Mouse (Mus musculus) hindbrain, embryonic 14.5 days (tissue): Measurements from ENCODE around the gene Gdf15. TPM values are rescaled to one million over a fixed set of nuclear protein-coding genes. Genes with fewer than 3 reads are reported as not detected.

Source experiments
- ATAC-seq: fragments of 200-750 bp; cut with Nextera tagmentation; 2 replicates; pipeline ENCODE4 v1.8.0; 2017; ENCODE audit warnings: moderate number of reproducible peaks, mild to moderate bottlenecking, moderate TSS enrichment, moderate library complexity; ENCODE audit not compliant: low FRiP score
- DNase-seq: peaks from one replicate; pipeline ENCODE4 v3.0.0-alpha.2; 2015; ENCODE audit warnings: low spot score
- H3K27ac ChIP-seq: fragments of 300-500 bp; sonication (generic); 2 replicates; pipeline ENCODE4 v1.5.1; 2014; ENCODE audit warnings: mild to moderate bottlenecking, moderate library complexity
- H3K27me3 ChIP-seq: fragments of 300-500 bp; sonication (generic); 2 replicates; pipeline ENCODE4 v1.6.1; 2014; ENCODE audit warnings: mild to moderate bottlenecking, low read length, mixed read lengths; ENCODE audit not compliant: control insufficient read depth, insufficient read depth
- H3K36me3 ChIP-seq: fragments of 300-500 bp; sonication (generic); replicated peaks from 2 replicates; pipeline ENCODE4 v1.6.1; 2014; ENCODE audit not compliant: control insufficient read depth, insufficient read depth
- H3K4me1 ChIP-seq: fragments of 300-500 bp; sonication (generic); replicated peaks from 2 replicates; pipeline ENCODE4 v1.6.1; 2014; ENCODE audit warnings: antibody characterized with exemption, low read length, mixed read lengths; ENCODE audit not compliant: control insufficient read depth, insufficient read depth
- H3K4me2 ChIP-seq: fragments of 300-500 bp; sonication (generic); replicated peaks from 2 replicates; pipeline ENCODE4 v1.6.1; 2014; ENCODE audit warnings: mild to moderate bottlenecking, moderate library complexity
- H3K4me3 ChIP-seq: fragments of 300-500 bp; sonication (generic); replicated peaks from 2 replicates; pipeline ENCODE4 v1.5.1; 2014; ENCODE audit warnings: mild to moderate bottlenecking, low read length
- H3K9ac ChIP-seq: fragments of 300-500 bp; sonication (generic); 2 replicates; pipeline ENCODE4 v1.6.1; 2014
- H3K9me3 ChIP-seq: fragments of 300-500 bp; sonication (generic); 2 replicates; pipeline ENCODE4 v1.6.1; 2016; ENCODE audit warnings: low read length; ENCODE audit not compliant: control insufficient read depth
- WGBS: fragments of 180-500 bp; shearing (Covaris S2); extraction: QIAGEN DNeasy Blood & Tissue Kit; methylation state at CpG from one replicate; pipeline ENCODE4 v1.1.7; 2014; 5-methylcytosine and 5-hydroxymethylcytosine counted together
- polyA plus RNA-seq: library from polyadenylated mRNA; unstranded; fragments of >200 nt; fragmentation: Nextera tagmentation; extraction: Ambion mirVana; gene quantifications from 2 replicates; pipeline ENCODE4 v1.2.1, GENCODE M21; 2014

Gdf15 gene
- polyA plus RNA-seq, result 0.14 and 0.28 TPM in 2 replicates

DNA sequence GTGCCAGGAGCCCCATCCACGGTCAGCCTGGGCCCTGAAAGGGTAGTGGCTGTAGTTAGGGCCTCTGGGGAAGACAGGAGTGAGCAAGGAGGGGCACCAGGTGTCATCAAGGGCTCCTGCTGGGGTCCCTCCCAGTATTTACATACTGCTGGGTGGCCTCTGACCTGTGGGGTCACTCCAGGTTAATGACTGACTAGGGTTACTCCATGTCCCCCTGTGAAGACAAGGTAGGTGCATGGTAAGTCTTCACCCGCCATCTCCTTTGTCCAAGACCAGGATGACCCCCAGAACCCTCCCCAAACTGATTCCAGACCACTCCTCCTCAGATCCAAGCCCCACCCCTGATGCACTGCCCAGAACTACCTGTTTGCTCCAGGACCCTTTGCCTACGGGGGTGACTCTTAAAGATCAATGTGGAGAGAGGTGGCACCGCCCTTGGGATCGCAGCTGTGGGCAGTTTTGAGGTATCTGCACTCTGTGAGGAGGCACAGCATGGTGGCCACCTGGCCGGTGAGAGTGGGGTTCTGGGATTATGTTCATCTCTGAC lies at the start of gene Gdf15:
Gene Gdf15 (minus strand): TSS at position 111 of the 547 bp plus-strand sequence.
- WGBS, result 76% methylated on average over 6 of the region's 6 CpGs
- H3K9me3 ChIP-seq, result no peaks in the 10 kb centered on the region
- no peak within 1 kb of the TSS for H3K4me3 ChIP-seq
- no peaks in the 10 kb centered on the region; the same call in 1 of the 2 replicates for H3K4me1 ChIP-seq
- H3K36me3 ChIP-seq, result no peaks in the 10 kb centered on the region
- H3K4me2 ChIP-seq, result no peak within 1 kb of the TSS
- H3K27ac ChIP-seq, result no peak within 1 kb of the TSS
- H3K27me3 ChIP-seq, result peaks cover 9% of the 10 kb centered on the region
- no peak within 1 kb of the TSS for H3K9ac ChIP-seq
- no peak for DNase-seq
- no peak for ATAC-seq

DNA sequence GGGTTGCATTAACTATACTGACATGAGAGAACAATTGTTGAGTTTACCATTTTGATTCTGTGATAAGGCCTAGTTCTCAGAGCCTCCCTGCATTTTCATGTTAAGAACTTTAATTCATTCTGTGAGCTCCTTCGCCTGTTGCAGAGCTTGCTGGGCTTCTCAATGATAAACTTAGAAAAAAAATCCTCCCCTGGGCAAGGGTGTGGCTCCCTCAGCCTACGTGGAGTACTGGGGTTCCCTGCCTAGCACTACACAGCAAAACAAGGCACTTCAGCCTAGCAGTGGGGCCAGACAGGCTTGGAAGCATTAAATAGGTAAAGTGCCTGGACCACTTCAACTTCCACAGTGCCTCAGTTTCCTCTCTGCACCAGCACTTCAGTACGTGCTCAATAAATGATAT lies 49.2 kb upstream of the Gdf15 start:
- H3K27me3 ChIP-seq, result no peaks in the 10 kb centered on the region
- 89% methylated on average over 3 of the region's 3 CpGs for WGBS
- no peak overlapping the region for H3K4me3 ChIP-seq

DNA sequence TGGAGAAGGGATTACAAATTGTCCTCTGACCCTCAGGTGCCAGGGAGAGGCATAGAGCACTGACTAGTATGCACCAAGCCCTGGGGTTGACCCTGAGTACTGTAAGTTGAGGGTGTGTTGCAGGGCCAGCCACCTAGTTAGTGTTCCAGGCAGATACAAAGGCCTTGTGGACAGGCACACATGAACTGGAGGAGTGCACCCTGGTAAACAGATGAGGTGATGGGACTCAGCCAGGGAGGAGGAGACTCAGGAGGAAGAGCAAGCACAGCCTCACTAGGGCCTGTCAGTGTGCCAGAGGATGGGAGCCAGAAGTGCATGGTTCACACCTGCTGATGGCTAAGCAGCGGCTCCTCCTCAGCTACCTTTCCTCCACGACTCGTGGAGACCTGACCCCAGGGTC lies 47.8 kb upstream of the Gdf15 start:
- Histone ChIP-seq H3K4me1 (0 out of 2 replicates have a peak, but pooled peaks cover 3% of the 10 kb centered on the region), H3K9me3 (no peaks in the 10 kb centered on the region), H3K9ac (no peak overlapping the region), H3K36me3 (peaks cover 18% of the 10 kb centered on the region), H3K27ac (no peak overlapping the region), H3K4me2 (no peak overlapping the region), H3K4me3 (no peak overlapping the region), H3K27me3 (no peaks in the 10 kb centered on the region)
- ATAC-seq, result no peak
- 85% methylated on average over 3 of the region's 3 CpGs for WGBS
- no peak for DNase-seq

More for the DNA sequence above, 49.2 kb upstream of the Gdf15 start:
- Histone ChIP-seq H3K9me3 (no peaks in the 10 kb centered on the region), H3K27ac (no peak overlapping the region), H3K9ac (no peak overlapping the region), H3K4me1 (0 out of 2 replicates have a peak, but pooled peaks cover 3% of the 10 kb centered on the region), H3K36me3 (peaks cover 14% of the 10 kb centered on the region), H3K4me2 (no peak overlapping the region)
- ATAC-seq (no peak), DNase-seq (no peak)

DNA sequence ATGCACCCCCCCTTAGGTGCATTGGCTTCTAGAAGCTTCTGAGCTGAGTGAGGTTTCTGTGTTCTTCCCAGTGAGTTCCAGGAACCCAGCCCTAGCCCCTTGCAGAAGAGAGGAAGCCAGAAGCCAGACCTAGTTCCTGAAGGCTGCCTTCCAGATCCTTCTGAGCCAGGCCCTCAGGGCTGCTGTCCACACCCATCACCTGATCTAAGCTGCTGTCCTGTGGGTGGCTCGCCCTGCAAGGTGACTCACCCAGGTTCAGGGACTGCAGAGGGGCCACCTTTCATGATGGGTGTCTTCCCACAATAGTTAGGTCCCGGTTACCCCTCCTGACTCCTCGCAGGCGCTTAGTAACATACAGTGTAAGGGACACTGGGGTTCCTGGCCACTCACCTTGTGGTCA lies 47.1 kb upstream of the Gdf15 start:
- H3K27ac ChIP-seq, result no peak overlapping the region
- H3K4me3 ChIP-seq, result no peak overlapping the region
- H3K9ac ChIP-seq, result no peak overlapping the region
- H3K4me1 ChIP-seq, result peaks cover 4% of the 10 kb centered on the region; the same call in 1 of the 2 replicates
- ATAC-seq, result no peak
- no peaks in the 10 kb centered on the region for H3K27me3 ChIP-seq
- H3K36me3 ChIP-seq, result peaks cover 18% of the 10 kb centered on the region
- H3K9me3 ChIP-seq, result no peaks in the 10 kb centered on the region
- 89% methylated on average over 4 of the region's 4 CpGs for WGBS
- no peak for DNase-seq
- H3K4me2 ChIP-seq, result no peak overlapping the region

DNA sequence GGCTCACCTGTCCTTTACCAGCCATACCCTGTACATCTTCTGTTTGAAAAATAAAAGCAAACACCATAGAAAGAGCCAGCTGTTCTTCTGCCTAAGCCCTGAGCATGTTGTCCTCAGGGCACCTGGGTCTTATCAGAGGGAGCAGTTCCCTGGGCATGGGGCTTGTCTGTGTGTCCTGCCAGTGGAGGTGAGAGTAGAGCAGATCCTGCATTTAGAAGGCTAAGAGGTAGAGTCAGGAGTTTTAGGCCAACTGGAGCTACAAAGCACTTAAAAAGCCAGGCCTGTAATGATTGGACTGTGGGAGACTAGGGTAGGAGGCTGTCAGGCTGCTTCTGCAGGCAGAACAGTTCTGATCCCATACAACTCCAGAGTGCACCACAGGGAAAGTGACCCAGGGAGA lies 46.4 kb upstream of the Gdf15 start:
- peaks cover 18% of the 10 kb centered on the region for H3K36me3 ChIP-seq
- no peak overlapping the region for H3K4me2 ChIP-seq
- no peak overlapping the region for H3K4me3 ChIP-seq
- H3K27ac ChIP-seq, result no peak overlapping the region
- peaks cover 8% of the 10 kb centered on the region for H3K4me1 ChIP-seq
- DNase-seq, result no peak
- ATAC-seq, result no peak
- H3K9ac ChIP-seq, result no peak overlapping the region
- no peaks in the 10 kb centered on the region for H3K9me3 ChIP-seq
- H3K27me3 ChIP-seq, result no peaks in the 10 kb centered on the region

DNA sequence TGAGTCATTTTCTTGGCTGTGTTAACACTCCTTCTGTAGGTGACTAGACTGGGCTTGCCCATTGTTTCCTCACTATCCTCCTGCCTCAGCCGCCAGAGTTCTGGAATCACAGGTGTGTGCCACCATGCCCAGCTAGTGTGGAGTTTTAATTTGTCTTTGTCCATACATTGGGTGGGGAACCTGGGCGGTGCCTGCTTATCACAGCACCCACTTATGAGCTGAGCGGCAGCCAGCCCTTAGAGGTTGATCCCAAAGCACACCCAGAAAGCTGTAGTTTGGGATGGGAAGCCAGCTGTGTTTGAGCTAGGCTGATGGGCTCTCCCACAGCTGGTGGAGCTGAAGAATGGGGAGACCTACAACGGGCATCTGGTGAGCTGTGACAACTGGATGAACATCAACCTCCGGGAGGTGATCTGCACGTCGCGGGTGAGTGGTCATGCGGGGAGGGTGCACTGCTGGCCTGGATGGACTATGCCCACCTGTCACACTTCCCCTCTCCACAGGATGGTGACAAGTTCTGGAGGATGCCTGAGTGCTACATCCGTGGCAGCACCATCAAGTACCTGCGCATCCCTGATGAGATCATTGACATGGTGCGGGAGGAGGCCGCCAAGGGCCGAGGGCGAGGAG lies 45.3 kb upstream of the Gdf15 start:
- no peak overlapping the region for H3K27ac ChIP-seq
- H3K9ac ChIP-seq, result no peak overlapping the region
- H3K4me3 ChIP-seq, result no peak overlapping the region

DNA sequence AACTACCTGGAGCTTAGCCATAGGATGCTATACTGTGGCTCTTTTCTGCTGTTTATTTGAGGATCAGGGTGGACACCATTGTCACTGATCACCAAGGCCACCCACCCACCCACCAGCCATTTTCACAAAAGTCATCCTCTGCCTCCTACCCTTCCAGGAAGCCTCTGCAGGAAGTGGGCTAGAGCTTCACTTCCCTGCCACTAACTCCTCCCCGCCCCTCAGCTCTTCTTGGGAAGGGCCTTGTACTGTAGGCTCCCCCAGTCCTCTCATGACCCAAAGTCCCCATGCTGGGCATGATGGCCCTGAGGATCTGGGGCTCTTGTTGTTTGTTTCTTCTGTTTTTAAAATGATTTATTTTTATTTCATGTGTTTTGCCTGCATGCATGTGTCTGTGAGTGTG lies 43.1 kb upstream of the Gdf15 start:
- Histone ChIP-seq H3K27me3 (no peaks in the 10 kb centered on the region), H3K36me3 (peaks cover 18% of the 10 kb centered on the region), H3K4me1 (peaks cover 8% of the 10 kb centered on the region), H3K4me2 (no peak overlapping the region), H3K4me3 (no peak overlapping the region), H3K9me3 (no peaks in the 10 kb centered on the region), H3K9ac (no peak overlapping the region), H3K27ac (no peak overlapping the region)
- WGBS, result 100% methylated on average over 1 of the region's 1 CpGs
- DNase-seq (no peak), ATAC-seq (no peak)

More for the DNA sequence above, 45.3 kb upstream of the Gdf15 start:
- Histone ChIP-seq H3K9me3 (no peaks in the 10 kb centered on the region), H3K36me3 (peaks cover 18% of the 10 kb centered on the region), H3K4me2 (no peak overlapping the region), H3K27me3 (no peaks in the 10 kb centered on the region), H3K4me1 (peaks cover 8% of the 10 kb centered on the region)
- ATAC-seq, result no peak
- DNase-seq, result no peak
- WGBS, result 94% methylated on average over 15 of the region's 15 CpGs

DNA sequence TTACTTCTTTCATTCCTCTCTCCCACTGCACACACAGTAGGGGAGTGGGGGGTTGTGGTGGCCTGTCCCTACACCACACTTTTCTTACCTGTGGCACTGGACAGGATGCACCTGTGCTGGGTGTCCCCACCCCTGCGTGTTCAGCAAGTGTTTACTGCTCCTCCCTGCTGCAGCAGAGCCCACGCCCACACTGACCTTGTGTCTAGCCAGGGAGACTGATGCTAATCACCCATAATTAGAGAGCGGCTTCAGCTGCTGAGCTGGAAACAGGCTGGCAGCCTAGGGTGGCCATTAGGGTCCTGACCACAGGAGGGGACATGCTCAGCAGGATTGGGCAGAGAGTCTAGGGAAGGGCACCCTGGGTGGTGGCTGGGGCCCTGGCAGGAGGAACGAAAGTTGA lies 42.5 kb upstream of the Gdf15 start:
- Histone ChIP-seq H3K9ac (0 out of 2 replicates have a peak overlapping the region, but pooled peaks have one; percentile 75), H3K27me3 (no peaks in the 10 kb centered on the region), H3K4me3 (no peak overlapping the region), H3K9me3 (no peaks in the 10 kb centered on the region), H3K4me1 (peaks cover 8% of the 10 kb centered on the region), H3K4me2 (no peak overlapping the region), H3K36me3 (peaks cover 18% of the 10 kb centered on the region), H3K27ac (no peak overlapping the region)
- 86% methylated on average over 4 of the region's 4 CpGs for WGBS
- ATAC-seq (no peak), DNase-seq (no peak)

DNA sequence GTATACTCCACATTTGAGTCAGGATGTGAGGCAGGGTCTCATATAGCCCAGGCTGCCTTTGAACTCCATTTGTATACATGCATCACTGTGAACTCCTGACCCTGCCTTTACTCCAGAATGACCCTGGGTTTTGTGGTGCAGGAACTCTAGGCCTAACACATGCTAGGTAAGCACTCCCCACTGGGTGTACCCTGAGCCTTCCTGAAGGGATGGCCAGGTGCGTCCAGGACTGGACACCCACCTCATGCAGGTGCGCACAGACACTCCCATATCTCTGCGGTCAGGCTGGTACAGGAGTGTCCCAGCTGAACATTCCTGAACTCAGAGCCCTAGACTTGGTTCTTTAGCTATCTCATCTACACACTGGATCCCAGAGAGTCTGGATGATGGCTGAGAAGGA lies 41.9 kb upstream of the Gdf15 start:
- peak overlapping the region; percentile 75 for H3K9ac ChIP-seq

More for the DNA sequence above, 41.9 kb upstream of the Gdf15 start:
- Histone ChIP-seq H3K9me3 (no peaks in the 10 kb centered on the region), H3K36me3 (peaks cover 13% of the 10 kb centered on the region), H3K4me1 (peaks cover 8% of the 10 kb centered on the region), H3K4me2 (peak overlapping the region; percentile 80), H3K4me3 (peak overlapping the region; percentile 66), H3K27me3 (no peaks in the 10 kb centered on the region), H3K27ac (peak overlapping the region; percentile 98)
- DNase-seq (no peak), ATAC-seq (no peak)
- 90% methylated on average over 3 of the region's 3 CpGs for WGBS
